Mouse (Mus musculus) gastrocnemius, postnatal 25 days (tissue): ENCODE measurements around the gene Slc30a2. TPM values are rescaled to one million over a fixed set of nuclear protein-coding genes. Genes with fewer than 3 reads are reported as not detected.
"Not testable (repeated sequence)": the region's sequence is repeated elsewhere in the genome, so short reads cannot be mapped to it uniquely, and the experiment has no call there.

Experiments used
- DNase-seq: peaks from one replicate; pipeline ENCODE4 v3.0.0; 2022
- total RNA-seq, 2 experiments: library from RNA; stranded (reverse); gene quantifications; 1 replicate in 1 of 2; 2 replicates in 1 of 2; pipeline ENCODE4 v1.2.3; 2021

Slc30a2 gene
- total RNA-seq, 2 experiments from 2014 or later, result 1.4 to 7.2 TPM

DNA sequence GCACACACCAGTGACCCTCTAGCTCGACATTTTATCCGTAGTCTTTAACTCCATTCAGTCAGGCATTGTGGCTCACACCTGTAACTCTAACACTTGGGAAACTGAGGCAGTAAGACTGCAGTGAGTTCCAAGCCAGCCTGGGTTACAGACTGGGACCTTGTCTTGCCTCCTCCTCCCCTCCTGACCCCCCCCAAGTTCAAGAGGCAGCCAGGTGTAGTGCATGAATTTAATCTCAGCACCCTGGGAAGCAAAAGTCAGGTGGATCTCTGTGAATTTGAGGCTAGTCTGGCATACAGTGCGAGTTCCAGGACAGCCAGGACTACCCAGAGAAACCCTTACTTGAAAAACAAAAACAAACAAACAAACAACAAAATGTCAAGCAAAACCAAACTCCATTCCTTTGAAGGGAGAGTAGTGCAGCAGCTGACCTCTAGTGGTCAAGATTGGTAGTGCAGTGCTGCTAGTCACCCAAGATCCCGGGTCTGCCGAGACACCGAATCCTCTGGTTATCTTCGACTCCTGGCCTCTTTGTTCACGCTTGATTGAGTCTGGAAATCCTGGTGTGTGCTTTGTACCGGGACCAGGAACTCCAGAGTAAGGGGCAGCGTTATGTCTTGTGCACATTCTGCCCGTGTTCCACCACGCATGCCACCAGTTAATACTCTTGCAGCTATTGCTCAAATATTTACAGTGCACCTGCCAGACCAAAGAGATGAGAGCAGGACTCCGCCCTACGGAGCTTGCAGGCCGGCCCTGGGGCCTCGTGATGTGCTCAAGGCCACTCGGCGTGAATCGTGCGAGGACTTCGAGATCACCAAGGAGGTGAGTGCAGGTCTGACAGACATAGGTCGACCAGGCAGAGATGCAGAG is 13.8 kb downstream of the Slc30a2 start:
- peak; percentile 36 for DNase-seq

DNA sequence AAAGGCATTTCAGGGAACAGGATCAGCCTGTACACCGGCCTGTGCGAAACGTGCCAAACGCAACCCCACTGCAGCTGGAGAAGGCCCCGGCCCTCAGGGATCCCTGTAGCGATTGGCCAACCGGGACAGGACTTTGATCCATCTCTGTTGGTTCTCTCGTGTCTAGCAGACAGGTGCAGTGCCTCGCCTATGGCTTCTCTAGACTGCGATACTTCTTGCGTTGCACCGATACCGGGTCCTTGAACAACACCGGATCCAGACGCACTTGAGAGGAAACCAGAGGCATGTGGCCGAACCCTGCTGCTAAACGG is 14.4 kb downstream of the Slc30a2 start:
- DNase-seq, result no peak

DNA sequence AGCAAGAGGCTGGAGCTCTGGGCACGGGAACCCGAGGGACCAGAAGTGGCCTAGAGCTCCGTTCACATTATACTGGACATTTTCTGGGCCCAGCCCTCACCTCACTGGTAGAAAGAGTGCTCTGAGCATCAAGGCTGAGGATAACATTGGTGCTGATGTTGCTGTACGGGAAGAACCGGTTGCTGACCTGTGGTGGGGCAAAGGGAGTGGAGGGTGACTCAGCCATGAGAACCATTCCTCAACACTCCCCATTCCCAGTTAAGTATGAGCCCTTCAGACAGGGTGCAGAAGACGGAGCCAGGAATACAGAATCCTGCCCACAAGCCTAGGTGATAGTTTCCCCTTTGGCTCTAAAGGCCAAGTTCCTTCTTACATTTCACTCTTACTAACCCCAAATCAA is 16.7 kb downstream of the Slc30a2 start:
- no peak for DNase-seq

GRCm38 (mm10) chr4:134361215-134361614 is 18.2 kb downstream of the Slc30a2 start:
- no peak for DNase-seq

- DNase-seq, result no peak
These were observed 19.1 kb downstream of the Slc30a2 start for GRCm38 (mm10) chr4:134362124-134362523.

DNA sequence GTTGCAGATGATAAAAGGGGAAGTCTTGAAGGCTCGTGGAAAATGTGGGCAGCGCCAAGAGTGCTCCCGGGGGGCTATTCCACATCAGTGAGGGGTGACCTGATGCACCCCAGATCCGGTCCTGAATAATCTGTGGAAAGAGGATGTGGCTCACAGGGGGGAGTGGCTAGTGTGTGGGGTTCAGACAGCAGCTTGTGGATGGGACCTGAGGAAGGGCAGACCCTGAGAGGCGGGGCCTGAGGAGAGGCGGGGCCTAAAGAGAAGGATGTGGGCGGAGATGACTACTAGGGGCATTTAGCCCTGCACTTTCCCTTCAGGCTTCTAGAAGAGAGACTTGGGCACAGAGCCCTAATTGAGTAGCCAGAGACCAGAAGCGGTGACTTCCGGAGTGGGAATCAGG is 19.6 kb downstream of the Slc30a2 start:
- no peak for DNase-seq

- no peak for DNase-seq
These were observed 22.3 kb downstream of the Slc30a2 start for GRCm38 (mm10) chr4:134365280-134365679.

GRCm38 (mm10) chr4:134370649-134371221 is 27.8 kb downstream of the Slc30a2 start:
- no peak for DNase-seq

- no peak for DNase-seq
These were observed 28.4 kb downstream of the Slc30a2 start for GRCm38 (mm10) chr4:134371316-134371855.

GRCm38 (mm10) chr4:134372294-134372747 is 29.3 kb downstream of the Slc30a2 start:
- peak; percentile 81 for DNase-seq

DNA sequence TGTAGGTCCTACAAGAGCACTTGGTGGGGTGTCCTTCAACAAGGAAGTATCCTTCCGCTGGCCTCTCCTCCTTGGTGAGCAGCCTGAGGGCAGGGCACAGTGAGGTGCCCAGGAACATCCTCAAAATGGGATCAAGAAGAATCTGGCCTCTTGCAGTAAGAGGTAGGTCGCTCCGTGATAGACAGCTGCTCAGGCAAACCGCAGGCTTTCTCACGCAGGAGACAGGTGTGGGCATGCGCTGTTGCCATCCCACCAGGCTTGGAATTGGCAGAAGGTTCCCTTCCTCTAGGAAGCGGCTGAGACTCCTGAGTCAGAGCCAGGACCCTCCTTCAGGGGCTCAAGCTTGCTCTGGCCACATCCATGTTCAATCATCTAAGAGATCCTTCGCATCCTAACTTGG is 30.3 kb downstream of the Slc30a2 start:
- DNase-seq, result no peak

- DNase-seq, result no peak
These were observed 31.3 kb downstream of the Slc30a2 start for GRCm38 (mm10) chr4:134374306-134374705.

GRCm38 (mm10) chr4:134378089-134378615 is 35.2 kb downstream of the Slc30a2 start:
- no peak for DNase-seq

- no peak for DNase-seq
These were observed 36.5 kb downstream of the Slc30a2 start for GRCm38 (mm10) chr4:134379510-134379909.

GRCm38 (mm10) chr4:134383750-134384149 is 40.8 kb downstream of the Slc30a2 start, which contains the start of gene Extl1:
TSS of gene Extl1 (minus strand) at chr4:134383850.
- not testable (repeated sequence) for DNase-seq

GRCm38 (mm10) chr4:134387268-134387667 is 44.3 kb downstream of the Slc30a2 start:
- no peak for DNase-seq

GRCm38 (mm10) chr4:134388397-134388796 is 45.4 kb downstream of the Slc30a2 start:
- DNase-seq, result no peak

DNA sequence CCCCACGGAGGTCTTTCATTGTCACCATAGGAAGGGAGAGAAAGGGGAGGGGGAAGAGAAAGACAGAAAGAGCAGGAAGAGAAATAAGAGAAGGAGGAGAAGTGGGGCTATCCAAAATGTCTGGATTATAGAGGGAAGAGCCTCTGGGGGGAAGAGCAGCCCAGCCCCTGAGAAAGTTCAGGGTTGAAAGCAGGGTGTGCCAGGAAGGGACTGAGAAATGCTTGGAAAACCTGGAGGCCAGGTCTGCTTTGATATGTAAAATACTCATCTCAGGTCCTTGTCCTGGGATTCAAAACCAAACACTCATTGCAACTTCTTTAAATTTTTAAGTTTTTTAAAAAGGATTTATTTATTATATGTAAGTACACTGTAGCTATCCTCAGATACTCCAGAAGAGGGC is 48.7 kb downstream of the Slc30a2 start:
- no peak for DNase-seq

- no peak for DNase-seq
These were observed 49.6 kb downstream of the Slc30a2 start for GRCm38 (mm10) chr4:134392595-134392994.

- DNase-seq, result no peak
These were observed 50.0 kb downstream of the Slc30a2 start for GRCm38 (mm10) chr4:134393026-134393425.

GRCm38 (mm10) chr4:134395142-134395541 is 52.2 kb downstream of the Slc30a2 start:
- no peak for DNase-seq

- DNase-seq, result peak; percentile 91
These were observed 53.2 kb downstream of the Slc30a2 start, which contains the start of gene Pafah2 for GRCm38 (mm10) chr4:134395977-134396825. TSS of gene Pafah2 (plus strand) at chr4:134396320.
